Mouse (Mus musculus): ENCODE results near the gene 2310050C09Rik.

Gene 2310050C09Rik

DNA sequence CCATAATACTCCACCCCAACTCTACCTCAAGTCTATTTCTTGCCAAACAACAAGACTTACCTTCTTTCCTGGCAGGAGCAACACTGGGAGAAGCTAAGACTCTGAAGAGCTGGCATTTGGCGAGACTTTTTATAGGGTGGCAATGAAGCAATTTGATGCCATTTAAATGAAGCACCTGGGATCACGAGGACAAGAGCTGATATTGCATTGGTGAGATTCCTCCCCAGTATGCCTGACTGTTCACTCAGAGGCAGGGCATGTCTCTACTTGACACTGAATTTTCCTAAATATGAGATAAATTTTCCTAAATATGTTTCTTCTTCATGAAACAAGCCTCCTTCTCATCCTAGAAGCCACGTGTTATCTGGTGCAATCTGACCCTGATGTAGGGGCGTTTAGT, at the start of gene 2310050C09Rik:
2310050C09Rik (minus strand) TSS at position 101 of the 400 bp plus-strand sequence.
- DNase-seq (ENCODE audit: low spot score) = no peak

DNA sequence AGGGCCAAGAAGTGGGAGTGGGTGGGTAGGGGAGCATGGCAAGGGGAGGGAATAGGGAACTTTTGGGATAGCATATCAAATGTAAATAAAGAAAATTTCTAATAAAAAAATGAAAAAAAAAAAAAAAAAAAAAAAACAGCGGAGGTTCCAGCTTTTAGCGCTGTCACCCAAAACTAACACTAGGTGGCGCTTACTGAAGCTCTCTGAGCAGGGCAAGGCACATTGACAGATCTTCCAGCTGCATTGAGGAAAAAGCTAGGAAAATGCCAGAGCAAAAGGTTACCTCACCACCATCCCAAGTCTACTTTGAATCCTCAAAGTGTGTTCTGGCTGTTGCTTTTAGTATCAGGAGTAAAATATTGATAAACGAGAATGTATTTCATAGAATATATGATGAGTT, 37.6 kb upstream of the 2310050C09Rik start:
- no peak for DNase-seq (ENCODE audit: low spot score)

DNA sequence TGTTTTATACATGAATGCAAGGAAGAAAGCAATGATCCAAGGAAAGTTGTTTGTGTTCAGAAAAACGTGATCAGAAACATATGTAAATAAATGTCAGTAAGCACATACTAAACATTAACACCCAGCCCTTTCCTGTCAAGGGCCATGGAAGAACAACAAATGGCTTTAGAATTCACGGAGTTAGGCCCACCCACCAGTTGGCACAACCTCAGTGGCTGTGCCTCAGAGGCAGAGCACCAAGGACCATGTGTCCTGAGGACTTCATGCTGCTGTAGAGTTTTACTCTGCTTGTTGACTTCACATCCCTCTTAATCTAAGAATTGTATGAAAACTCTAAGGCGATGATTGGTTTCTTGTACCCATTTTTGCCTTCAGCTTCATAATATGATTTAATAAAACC, 35.2 kb upstream of the 2310050C09Rik start:
- DNase-seq (ENCODE audit: low spot score) = no peak

DNA sequence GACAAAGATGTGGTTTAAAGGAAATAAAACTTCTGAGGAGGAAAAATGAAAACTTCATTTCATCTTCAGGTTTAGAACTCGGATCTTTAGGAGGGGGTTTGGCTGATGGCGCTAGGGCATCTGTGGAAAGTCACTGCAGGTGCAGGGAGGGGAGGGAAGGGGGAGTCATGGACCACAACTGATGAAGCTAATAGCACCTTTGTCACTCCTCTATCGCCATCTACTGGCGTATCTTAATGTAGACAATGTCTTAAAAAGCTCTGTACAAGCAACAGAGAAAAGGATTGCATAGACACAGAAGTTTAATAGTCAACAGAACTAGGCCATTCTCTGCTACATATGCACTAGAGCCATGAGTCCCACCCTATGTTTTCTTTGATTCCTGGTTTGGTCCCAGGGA, 33.6 kb upstream of the 2310050C09Rik start:
- no peak for DNase-seq (ENCODE audit: low spot score)

GRCm38 (mm10) chr3:92902992-92903391, 33.0 kb upstream of the 2310050C09Rik start:
- DNase-seq (ENCODE audit: low spot score) = no peak

DNA sequence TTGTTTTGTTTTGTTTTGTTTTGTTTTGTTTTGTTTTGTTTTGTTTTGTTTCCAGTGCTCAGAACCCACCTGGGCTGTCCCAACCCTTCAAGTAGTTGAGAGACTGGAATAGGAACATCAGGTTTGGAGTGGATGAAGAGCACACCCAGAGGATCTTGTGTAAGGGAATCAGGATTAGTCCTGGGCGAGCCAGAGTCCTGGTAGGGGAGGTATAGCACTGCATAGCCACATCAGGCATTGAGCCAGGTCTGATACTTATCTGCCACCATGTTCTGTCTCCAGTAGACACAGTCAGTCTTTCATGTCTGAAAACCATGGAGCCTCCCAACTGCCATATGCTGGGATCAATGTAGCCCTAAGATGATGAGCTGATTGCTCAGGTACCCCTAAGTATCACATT, 24.5 kb upstream of the 2310050C09Rik start:
- no peak for DNase-seq (ENCODE audit: low spot score)

DNA sequence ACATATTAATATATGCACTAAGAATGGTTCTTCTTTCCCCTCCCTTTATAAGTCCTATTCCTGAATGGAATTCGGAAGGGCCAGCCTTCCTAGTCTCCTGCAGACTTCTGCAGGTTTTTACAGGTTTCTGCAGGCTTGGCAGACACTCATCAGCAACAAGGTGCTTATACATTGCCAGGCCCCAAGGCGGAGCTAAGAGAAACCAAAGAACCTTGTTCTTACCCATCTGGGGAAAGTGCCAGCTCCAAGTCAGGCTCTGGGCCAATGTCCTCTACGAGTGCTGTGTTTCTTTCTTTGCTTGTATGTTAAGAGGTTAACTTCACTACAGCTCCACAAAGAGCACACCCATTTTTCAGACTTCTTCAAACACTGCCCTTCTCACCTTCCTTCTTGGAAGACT, 24.0 kb upstream of the 2310050C09Rik start:
- no peak for DNase-seq (ENCODE audit: low spot score)

- no peak for DNase-seq (ENCODE audit: low spot score)
These were observed 4.2 kb upstream of the 2310050C09Rik start for GRCm38 (mm10) chr3:92874180-92874579.

GRCm38 (mm10) chr3:92851186-92851585, 18.8 kb downstream of the 2310050C09Rik start, which contains the start of gene Lce1l:
Gene Lce1l, minus strand, starts transcription at chr3:92851286.
- no peak for DNase-seq (ENCODE audit: low spot score)

DNA sequence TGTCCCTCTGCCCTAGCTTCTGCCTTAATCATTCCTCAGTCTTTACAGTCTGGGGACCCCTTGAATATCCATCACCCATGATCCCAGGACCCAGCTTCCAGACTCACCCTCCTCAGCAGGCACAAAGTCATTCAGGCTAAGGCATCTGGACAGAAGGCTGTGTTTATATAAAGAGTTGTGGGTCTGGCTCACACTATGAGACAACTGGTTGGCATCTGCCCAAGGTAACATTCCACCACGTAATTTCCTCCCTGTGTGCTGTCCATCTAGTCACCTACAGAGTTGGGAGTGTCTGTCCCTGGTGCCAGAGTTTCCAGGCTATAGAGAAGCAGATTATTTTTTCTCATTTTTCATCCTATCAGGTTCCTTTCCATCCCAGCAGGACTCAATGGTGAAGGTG, 42.9 kb downstream of the 2310050C09Rik start, which contains the start of gene Kprp:
Kprp (minus strand) TSS at position 140 of the 400 bp plus-strand sequence.
- DNase-seq (ENCODE audit: low spot score) = no peak

DNA sequence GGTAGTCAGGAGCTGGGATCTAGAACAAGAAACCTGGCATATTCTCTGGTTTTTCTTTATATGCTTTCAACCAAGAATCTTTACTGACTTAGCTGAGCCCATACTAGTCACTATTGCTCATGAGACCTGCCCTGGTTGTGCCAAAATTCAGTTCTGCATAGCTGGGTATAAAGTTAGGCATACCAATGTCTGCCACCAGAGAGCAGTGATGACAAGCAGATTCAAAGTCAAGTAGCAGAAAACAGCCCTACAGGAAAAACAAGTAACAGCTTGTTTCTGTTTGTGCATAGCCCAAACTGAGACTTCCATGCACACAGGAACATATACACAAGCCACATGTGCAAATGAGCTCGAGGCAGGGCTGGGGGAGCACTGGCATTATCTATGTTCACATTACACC, 44.2 kb downstream of the 2310050C09Rik start:
- DNase-seq (ENCODE audit: low spot score) = no peak

Data from ovary, adult 18-20 months (tissue).